Mouse (Mus musculus) cortical plate, adult 2 months (tissue): Measurements from ENCODE around the gene Sap30.

ENCODE experiments used
- CTCF ChIP-seq: fragments of 200-500 bp; IDR thresholded peaks from 2 replicates; pipeline ENCODE4 v1.5.1; 2011; ENCODE audit warnings: mild to moderate bottlenecking, control low read depth, low read length; ENCODE audit not compliant: insufficient read depth; ENCODE audit errors: extremely low read depth
- POLR2A ChIP-seq: fragments of 200-500 bp; IDR thresholded peaks from 2 replicates; pipeline ENCODE4 v1.6.1; 2011; ENCODE audit warnings: mild to moderate bottlenecking, low read length, control low read depth; ENCODE audit not compliant: insufficient read depth; ENCODE audit errors: extremely low read depth

GRCm38 (mm10) chr8:57436437-57436796 is 51.2 kb downstream of the Sap30 start:
- TF ChIP-seq CTCF (no peak), POLR2A (no peak)
